Mouse (Mus musculus) kidney, postnatal 10 days (tissue): ENCODE measurements around the gene Akap7.
A peak's percentile ranks its signal among the peaks of the same experiment; 100 is the strongest.
"Not testable (repeated sequence)": the region's sequence is repeated elsewhere in the genome, so short reads cannot be mapped to it uniquely, and the experiment has no call there.

Source experiments
- DNase-seq: peaks from one replicate; pipeline ENCODE4 v3.0.0; 2021; ENCODE audit warnings: mixed read lengths

Gene Akap7

GRCm38 (mm10) chr10:25186240-25186639 is 121.4 kb downstream of the Akap7 start:
- DNase-seq, result not testable (repeated sequence)

DNA sequence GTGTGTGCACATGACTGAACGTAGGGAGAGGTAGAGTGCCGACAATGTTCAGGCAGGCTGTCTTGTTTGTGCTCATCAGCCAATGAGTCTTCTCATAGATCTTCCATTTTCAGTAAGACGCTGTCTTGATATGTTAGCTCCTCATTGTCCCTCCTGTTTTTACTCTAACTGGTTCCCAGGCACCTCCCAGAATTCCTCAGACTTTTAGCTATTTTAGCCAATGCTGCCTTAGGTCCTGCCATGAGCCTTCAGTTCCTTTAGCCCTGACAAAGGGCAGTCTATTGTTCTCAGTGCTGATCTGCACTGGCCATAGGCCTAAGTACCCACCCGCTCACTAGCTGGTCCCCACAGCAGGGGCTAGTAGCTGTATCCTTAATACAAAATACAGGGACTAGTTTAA is 122.0 kb downstream of the Akap7 start:
- no peak for DNase-seq

GRCm38 (mm10) chr10:25184819-25185603 is 122.7 kb downstream of the Akap7 start:
- DNase-seq, result no peak

DNA sequence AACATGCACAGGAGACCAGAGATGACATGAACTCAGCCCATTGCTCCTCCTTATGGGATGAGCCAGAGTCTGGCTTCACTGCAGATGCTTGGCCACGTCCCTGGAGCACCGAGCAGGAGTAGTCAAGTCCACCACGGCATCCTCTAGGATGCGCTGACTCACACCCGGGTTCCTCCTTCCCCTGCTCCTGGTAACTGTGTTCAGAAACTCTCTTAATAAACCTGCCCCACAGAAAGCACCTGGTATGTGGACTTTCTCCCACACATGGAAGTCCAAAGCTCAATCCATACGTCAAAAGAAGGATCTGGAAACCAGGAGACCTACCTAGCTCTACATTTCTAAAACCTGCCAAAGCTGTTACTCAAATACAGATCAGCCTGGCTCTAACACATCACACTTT is 124.4 kb downstream of the Akap7 start:
- no peak for DNase-seq

- no peak for DNase-seq
Measured at GRCm38 (mm10) chr10:25179030-25179429, 128.6 kb downstream of the Akap7 start.

DNA sequence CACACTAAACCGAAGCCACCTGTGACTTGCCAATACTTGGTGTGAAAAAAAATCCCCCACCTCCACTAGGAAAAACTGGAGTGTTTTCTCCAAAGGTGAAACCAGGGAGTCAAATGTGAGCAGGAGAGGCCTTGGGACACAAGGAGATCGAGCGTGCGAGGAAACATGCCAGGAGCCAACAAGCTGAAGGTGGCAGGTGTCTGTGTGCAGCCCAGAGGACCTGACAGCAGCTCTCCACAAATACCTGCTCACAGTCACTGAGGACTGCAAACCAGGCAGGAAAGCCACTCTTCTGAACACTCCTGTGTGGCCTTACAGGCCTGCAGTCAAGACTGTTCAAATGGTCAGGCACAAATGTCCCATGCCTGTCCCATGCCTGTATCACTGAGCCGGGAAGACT is 130.4 kb downstream of the Akap7 start:
- no peak for DNase-seq

GRCm38 (mm10) chr10:25174872-25175271 is 132.8 kb downstream of the Akap7 start:
- DNase-seq, result no peak

DNA sequence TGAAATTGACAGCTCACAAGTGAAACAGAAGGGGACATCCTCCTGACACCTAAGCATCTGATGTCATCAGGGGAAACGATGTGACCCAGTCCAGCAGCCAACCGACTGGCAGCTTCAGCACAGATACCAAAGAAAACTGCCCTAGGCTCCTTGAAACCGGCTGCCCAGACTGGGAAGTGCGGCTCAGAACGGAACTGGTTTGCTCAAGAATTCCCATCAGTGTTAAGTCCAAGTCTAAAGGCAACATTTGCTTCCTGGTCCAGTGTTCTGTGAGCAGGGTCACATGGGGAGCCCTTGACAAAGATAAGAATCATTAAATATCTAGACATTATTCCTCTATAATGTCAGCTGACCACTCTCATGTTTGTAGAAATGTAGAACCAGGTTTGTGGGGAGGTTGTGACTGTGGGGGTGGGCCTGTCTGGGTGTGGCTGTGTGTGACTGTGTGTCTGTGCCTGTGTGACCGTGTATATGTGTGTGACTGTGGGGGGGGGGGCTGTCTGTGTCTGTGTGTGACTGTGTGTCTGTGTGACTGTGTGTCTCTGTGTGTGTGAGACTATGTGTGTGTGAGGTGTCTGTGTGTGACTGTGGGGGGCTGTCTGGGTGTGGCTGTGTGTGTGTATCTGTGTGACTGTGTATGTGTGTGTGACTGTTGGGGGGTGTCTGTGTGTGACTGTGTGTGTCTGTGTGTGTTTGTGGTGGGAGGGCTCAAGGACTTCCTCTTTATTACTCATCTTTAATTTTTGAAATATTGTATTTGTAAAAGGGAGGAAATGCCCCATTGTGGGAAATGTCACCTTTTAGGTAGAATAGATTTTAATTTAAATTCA is 140.1 kb downstream of the Akap7 start:
- no peak for DNase-seq

- DNase-seq, result not testable (repeated sequence)
Measured at GRCm38 (mm10) chr10:25163510-25163909, 144.2 kb downstream of the Akap7 start.

- no peak for DNase-seq
Measured at GRCm38 (mm10) chr10:25161701-25162100, 146.0 kb downstream of the Akap7 start.

- no peak for DNase-seq
Measured at GRCm38 (mm10) chr10:25158651-25159050, 149.0 kb downstream of the Akap7 start.

- DNase-seq, result no peak
Measured at GRCm38 (mm10) chr10:25157339-25157738, 150.3 kb downstream of the Akap7 start.

DNA sequence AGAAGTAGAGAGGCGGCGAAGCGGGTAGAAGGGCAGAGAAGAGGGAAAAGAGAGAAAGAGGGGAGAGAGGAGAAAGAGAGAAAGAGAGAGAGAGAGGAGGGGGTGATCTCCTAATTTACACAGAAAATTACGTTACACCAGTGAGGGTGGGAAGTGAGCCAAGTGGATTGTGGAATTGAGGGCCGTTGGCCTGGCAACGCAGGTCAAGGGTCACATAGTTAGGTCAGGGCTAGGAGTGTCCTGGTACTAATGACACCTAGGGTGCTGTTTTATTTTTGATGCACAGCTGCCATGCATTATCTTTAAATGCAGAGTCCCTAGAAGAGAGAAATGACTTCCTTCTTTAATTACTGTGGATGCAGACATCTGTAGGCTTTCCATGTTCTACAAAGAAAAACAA is 153.4 kb downstream of the Akap7 start:
- DNase-seq, result no peak

GRCm38 (mm10) chr10:25151172-25151800 is 156.4 kb downstream of the Akap7 start:
- no peak for DNase-seq

DNA sequence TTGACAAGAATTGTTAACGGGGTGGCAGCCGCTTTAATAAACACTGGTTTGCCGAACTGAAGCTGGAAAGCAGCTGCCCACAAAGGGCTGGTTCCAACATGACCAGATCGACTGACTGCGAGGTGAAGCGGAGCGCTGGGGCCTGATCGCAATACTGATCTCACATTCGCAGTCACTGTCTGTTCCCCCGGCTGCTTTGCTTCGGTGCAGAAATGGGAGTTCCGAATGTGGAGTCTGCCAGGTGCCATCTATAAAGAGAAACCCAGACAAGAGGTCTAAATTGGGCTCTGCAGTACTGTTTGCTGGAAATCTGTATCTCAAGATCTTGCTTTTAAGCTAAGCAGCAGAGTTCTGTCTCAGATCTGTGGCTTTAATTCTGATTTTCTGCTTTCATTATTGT is 161.8 kb downstream of the Akap7 start:
- DNase-seq, result no peak

- DNase-seq, result no peak
Measured at GRCm38 (mm10) chr10:25144787-25145761, 162.6 kb downstream of the Akap7 start.

- no peak for DNase-seq
Measured at GRCm38 (mm10) chr10:25141781-25142180, 165.9 kb downstream of the Akap7 start.

DNA sequence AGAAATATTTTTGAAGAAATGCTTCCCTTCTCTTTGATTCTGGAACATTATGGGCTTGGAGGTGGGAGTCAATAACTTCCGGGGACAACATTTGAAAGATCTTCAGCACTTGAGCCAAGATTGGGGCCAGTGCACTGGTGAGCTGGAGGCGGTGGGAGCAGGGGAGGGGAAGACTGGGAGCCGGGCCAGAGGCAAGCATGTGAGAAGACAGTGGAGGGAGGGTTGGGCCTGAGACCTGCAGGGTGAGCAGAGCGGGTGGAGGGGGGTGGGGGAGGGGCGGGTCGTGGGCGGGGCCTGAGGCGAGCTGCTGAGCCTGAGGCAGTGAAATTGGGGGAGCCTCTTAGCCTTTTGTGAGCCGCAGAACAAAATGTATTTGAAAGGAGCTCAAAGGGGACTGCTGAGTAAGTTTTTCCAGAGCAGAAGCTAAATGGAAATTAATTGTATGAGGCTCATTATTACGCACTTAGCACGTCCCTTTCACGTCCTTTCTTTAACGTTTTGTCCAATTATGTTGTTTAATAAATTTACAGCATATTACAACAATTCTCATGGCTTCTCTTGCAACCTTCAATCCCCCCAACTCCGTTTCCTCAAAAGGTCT is 167.4 kb downstream of the Akap7 start:
- peak; percentile 68 for DNase-seq

DNA sequence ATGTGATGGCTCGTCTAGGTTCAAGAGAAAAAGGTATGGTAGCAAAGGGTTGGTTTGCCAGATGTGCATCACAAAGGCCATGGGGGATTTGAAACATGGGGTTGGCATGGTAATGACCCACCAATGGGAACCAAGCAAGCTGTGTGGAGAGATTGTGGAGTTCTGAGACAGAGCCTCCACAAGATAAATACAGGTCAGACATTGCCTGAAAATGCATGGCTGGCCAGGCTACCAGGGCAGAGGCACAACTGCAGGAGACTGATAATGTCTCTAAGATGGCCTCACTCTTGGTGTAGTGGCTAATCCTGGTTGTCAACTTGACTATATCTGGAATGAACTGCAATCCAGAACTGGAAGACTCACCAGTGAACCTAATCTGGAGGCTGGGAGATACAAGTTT is 174.1 kb downstream of the Akap7 start:
- no peak for DNase-seq

DNA sequence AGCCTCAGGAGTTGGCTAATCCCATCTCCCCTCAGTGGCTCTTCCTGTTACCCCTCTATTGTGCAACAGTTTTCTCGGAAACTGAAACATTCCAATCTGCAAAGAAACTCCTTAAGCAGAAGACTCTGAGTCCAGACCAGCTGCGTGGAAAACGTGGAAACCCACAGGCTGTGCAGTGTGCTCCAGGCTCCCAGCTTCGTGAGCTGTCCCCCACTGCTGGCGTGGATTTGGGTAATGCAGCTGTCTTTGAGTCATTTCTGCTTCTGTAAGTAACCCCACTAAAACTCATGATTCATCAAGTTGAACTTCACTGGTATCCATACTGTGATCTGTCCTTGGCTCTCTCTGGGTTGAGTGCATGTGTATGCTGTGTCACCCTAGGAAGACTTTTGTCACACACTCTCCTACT is 179.2 kb downstream of the Akap7 start:
- no peak for DNase-seq

- no peak for DNase-seq
Measured at GRCm38 (mm10) chr10:25126035-25126434, 181.6 kb downstream of the Akap7 start.
